Mouse (Mus musculus) right cerebral cortex, adult 18-20 months (tissue): ENCODE measurements at regions not wholly inside any gene's neighbourhood (a gene's known extent, or its start where the extent isn't known, plus 50 kb on each side); places are given as distances from the start of the nearest gene placed in this dataset.
A peak's percentile ranks its signal among the peaks of the same experiment; 100 is the strongest.

Source experiments
- DNase-seq: peaks from one replicate; pipeline ENCODE4 v3.0.0; 2022; ENCODE audit warnings: mixed read lengths

DNA sequence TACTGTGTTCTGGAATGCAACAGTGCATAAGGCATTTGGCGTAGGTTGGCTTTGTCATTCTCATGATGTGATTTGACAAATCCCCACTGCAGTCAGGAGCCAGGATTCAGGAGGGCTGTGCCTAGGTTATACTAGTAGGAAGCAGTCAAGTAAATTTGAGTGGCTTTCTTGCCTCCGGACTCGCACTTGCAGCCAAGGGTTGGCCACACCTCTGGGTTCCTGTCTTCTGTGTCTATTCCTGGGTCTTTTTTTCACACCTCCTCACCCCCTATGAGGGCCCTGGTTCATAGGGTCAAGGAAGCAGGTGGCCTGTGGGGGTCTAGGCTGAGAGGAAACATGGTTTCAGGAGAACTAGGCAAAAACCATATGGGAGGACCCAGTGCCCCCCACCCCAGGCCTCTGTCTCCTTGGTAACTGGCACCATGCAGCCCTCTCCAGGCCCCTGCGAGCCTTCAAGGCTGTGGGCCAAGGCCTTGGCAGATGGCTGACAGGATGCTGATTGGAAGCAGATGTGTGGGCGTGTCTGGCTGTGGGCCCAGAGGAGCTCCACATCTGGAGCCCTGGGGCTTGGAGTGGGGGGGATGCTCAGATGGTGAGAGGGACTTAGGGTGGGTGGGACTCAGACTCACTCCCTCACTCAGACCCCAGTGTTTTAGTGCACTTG, 195.7 kb downstream of the Rgs3 start:
- DNase-seq, result no peak

DNA sequence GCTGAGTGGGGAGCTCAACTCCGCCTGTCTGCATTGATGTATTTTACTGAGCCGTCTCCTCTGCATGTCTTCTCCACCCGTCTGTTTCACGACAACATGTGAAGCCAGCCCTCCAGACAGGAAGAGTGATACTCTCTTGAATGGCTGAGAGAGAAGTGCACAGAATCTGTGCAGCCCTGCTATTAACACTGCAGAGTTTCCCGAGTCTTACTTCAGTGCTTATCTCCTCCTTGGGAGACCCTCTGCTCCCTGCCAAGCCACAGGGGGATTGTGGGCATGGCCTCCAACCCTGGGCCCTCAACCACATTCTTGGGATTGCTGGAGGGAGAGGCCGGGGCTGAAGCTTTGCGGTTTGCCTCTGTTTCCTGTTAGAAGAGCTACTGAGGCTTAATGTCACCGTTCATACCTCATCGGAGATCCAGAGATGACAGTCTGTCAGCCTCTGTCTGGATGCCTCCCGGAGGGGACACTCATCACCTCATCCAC, 197.1 kb downstream of the Rgs3 start:
- no peak for DNase-seq

DNA sequence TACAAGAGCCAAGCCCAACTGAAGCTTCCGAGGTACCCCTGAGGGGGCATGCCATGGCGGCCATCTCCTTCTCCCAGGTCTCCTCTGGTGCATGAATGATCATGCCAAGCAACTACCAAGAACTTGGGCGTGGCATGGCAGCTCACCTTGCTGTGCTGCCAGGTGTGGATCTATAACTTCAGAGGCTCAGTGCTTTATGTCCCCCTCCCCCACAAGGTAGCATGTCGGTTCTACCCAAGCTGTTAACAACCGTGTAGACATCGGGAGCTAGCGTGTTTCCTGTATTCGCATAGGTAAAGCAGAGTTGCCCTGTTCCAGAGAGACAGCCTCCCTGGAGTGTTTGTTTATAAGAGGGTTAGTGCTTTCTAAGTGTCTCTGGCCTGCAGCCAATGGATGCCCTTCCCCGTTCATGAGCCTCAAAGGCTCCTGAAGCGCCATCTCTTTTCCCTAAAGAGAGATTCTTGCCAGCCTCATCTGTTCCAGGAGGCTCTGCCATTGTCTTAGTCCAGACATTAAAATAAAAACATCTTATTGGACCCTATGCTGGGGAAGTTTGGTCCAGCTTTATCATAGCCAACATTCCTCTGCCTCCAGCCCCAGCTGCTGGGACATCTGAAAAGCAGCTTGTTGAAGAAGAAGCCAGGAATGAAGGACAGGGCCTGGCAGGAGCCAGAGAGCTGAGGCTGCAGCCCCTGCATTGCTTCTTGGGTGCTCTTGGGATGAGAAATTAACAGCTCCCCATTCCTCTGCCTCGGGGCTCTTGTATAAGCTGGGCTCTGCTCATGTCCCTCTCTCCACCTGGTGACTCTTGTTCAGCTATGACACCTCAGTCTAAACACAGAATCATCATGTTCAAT, 201.3 kb downstream of the Rgs3 start:
- DNase-seq, result no peak

DNA sequence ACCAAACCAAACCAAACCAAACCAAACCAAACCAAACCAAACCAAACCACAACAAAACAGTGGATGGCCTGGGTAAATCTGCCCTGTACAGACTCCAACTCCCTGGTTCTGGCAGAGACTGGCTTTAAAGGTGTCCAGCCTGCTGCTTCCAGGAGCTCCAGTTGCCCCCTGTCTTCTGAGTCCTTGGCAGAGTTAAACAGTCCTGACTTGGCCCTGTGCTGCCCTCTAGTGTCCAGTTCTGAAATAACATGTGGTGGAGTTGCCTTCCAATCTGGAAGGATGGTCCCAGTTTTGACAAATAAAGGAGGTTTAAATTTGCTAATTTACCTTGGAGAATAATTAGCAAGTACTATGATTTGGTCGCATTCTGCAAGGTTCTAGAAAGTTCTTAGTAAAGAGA, 202.0 kb downstream of the Rgs3 start:
- peak; percentile 75 for DNase-seq

DNA sequence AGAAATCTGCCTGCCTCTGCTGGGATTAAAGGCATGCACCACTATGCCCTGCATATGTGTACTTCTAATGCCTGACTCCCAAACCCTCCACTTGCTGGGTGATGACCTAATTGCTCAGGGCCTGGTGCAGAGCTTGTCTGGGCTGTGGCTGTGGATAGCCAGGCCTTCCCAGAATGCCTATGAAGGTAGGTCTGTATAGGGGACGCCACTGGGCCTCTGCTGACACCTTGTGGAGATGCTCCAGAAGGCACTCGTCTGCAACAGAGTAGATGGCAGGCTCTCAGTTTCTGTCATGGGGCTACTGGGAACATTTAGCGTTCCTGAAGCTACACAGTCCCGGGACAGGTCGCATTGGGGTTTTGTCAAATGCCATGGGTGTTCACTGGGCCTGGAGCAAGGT, 201.4 kb upstream of the Zfp618 start:
- DNase-seq, result peak; percentile 84

DNA sequence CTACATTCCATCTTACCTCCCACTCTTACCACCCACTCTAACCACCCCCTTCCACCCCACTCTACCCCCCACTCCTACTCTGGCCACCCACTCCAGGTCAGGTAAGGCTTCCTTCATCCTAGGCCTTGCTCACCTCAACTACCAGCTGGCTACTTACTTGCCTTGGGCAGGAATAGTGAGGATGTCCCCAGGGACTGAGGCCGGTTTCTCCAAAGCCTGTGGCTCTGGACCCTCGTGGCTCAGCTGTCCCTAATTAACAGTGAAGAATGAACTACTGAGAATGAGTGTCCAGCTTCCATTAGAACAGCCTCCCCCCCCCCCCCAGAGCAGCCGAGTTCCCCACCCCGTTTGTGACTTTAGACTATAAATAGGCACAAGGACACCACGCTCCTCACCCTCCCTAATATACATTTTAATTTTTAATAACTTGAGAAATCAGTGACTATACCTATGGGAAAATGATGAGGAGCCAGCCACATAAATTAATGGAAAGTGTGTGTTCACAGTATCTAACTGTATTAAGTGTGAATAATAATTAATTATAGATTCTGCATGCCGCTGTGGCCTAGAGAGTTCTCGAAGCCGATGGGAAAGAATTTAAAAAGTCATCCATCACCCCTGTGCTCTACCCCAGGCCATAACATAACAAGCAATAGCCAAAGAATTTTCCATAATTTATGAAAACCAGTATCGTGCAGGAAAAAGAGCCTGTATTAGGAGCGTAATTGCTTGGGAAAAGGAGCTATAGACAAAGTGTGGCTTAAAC, 195.7 kb upstream of the Zfp618 start:
- no peak for DNase-seq

DNA sequence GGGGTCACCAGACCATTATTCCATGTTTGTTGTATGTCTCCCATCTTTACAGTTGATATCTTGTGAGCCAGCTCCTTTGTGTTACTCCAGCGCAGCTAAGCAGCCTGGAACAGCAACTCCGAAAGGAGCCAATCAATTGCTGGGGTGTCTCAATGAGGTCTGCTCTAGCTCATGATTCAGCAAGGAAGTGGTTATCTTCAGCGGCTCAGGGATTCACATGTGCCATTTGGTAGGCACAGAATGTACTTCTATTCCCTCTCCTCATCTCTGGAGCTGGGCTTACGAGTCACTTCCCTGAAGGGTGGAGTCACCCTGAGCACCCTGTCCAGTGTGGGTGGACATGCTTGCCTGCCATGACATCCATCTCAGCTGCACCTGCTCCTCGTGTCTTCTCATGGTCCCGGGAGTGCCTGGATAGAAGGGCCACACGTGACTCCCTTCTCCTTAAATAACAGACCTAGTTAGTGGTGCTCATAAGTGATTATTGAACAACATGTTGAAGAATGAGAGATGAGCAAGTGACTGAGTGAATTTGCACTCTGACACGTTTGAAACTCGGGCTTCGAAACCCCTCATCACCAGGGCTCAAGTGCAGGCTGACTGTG, 190.3 kb upstream of the Zfp618 start:
- no peak for DNase-seq

DNA sequence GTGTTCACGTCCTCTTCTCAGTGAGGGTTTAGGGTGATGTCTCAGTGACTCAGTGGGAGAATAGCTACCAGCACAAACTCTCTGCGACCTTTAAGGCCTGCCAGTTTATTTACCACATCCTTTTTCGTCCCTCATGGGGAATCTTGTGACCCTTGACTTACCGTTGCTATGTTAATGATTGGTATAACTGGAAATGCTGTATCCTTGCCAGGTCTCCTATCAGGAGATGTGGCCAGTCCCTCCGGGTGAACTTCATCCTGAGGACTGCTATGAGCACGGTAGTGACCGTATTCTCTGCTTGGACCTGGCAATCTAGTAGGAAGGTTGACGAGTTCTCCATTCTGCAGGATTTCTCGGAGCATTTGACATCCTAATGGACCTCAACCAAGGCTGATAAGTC, 188.5 kb upstream of the Zfp618 start:
- no peak for DNase-seq

DNA sequence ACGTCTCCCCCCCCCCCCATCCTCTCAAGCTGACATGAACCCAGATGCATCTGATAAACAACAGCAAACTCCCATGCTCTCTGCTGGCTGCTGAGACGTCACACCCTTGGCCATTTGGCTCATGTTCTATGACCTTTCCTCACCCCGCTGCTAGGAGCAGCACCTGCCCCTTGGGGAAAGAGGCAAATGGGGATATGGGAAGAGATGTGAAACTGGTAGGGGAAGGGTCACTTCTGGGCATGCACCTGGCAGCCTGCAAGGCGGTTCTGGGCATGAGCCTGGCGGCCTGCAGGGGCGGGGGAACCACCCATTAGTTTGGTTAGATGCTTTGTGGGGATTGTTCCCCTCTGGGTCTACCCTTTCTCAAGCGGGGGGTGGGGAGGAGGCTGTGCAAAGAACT, 187.9 kb upstream of the Zfp618 start:
- no peak for DNase-seq

DNA sequence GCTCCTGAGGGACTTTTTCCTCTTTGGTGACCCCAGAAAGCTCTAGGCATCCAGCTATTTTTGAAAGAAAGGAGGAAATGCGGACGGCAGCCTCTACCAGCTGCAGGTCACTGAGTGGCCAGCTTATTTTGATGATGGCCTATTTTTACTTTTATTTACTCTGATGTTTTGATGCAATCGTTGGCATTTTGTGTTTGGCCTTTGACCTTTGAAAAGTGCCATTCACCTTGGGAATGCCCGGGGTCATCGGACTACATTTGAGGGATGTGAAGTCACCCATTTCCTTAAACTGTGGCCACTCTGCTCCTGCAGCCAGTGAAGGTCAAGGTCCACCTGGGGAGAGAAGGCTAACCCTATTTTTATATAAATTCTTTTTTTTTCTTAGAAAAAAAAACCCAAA, 186.8 kb upstream of the Zfp618 start:
- DNase-seq, result no peak

DNA sequence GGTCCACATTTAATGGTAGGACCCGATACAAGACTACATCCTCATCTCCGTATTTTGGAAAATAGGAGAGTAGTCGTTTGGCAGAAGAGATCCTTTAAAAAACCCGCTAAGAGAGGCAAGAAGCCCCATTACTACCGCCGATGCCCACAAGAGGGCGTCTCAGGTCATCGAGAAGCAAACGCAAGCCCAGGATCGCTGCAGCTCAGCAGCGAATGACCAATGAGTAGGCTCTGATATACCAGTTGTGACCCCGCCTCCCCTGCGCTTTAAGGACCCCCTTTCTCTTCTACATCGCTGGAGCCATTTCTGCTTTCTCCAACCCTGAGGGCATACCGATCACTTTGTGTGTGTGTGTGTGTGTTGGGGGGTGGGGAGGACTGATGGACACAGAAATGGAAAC, 185.0 kb upstream of the Zfp618 start:
- DNase-seq, result peak; percentile 89

DNA sequence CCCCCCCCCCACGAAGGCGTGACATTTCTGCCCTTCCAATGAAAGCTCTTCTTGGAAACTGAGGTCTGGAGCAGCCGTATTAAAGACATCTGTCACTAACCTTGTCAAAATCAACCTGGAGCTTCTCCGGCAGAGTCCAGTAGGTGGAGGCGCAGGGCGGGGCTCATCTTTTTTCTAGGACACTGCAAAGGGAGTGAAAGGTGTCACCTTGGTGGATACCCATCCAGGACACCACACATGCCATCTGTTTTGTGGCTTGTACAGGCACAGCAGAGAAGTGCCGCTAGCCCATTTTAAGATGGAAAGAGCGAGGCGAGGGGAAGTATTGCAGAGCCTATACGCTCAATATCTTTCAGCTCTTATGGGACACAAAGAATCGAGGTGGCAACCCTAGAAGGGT, 184.5 kb upstream of the Zfp618 start:
- DNase-seq, result no peak

DNA sequence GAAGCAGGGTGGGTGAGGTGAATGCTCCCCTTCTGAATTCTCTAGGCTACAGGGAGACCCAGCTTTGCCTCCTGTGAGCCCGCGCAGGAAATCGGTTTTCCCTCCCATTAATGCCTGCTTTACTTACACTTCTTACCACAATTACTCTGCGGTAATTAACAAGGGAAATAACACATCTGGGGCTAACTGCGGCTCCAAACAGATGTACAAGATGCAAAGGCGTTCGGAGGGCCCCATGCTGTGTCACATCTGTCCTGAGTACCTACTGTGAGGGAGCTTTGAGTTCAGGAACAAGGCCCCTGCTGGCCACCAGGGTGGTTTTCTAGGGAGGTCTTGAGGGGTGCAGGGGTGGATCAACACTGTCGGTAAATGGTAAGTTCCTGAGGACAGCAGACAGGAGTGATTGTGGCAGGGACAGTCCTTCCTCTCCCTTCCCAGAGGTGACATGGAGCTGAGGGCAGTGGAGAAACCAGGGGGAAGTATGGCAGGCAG, 184.0 kb upstream of the Zfp618 start:
- no peak for DNase-seq

DNA sequence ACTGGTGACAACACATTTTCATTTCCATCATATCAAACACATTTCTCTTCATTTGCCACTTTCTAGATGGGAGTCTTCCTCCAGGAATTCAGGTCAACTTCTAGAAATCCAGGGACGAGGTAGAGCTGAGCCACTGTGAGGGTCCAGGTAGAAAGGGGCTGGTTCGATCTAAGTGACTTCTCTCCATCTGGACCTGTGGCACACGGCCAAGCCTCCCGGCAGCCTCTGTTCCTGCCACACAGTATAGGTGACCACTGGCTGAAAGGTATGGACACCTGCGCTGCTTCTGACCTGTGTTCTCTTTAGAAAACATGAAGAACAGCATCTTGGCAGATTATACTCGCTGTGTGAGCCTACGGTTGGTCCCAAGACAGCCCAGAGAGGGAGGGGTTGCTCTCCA, 179.7 kb upstream of the Zfp618 start:
- DNase-seq, result no peak

DNA sequence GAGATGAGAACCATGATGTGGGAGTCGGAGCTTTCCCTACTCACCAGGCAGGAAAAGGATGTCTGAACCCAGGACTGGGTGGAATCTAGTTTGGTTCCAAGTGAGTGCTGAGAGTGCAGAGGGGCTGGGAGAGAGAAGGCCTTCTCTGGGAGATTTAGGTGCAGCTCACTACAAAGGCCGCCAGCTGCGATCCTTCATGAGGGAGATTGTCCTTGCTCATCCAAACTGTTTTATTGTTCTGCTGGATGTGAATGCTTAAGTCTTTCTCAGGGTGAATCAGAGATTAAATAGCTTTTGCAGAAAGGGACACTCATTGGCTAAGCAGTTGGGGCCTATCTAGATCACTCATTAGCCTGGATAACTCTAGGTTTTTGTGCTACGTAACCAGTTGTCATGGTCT, 175.7 kb upstream of the Zfp618 start:
- DNase-seq, result no peak

DNA sequence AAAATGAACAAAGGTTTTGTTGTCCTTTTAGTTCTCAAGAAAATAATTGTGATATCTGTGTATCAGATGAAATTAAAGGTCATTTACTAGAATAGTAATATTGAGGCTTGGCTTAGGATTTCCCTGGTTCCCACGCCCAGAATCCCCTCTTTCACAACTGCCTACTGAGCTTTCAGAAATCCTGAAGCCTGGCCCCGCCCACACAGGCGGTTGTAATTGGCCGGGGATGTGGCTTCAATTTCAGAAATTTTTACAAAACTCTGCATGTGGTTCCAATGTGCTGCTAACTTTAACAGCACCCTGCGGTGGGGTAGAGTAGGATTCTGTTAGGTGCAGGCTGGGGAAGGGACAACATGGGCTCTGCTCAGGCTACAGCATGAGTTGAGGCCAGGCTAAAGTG, 171.8 kb upstream of the Zfp618 start:
- DNase-seq, result no peak

DNA sequence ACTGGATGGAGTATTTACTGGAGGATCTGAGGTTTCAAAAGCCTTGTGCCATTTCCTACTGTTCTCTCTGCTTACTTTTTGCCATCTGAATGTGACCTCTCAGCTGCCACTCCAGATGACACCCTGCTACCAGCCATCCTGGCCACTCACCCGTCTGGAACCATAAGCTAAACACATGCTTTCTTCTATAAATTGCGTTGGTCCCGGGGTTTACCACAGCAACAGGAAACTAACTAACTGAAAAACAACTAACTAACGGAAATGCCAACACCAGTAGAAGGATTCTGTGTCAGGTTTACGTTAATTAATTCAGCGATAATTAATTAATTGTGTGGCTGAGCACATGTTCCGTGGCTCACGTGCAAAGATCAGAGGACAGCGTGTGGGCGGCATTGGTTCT, 169.8 kb upstream of the Zfp618 start:
- DNase-seq, result no peak

DNA sequence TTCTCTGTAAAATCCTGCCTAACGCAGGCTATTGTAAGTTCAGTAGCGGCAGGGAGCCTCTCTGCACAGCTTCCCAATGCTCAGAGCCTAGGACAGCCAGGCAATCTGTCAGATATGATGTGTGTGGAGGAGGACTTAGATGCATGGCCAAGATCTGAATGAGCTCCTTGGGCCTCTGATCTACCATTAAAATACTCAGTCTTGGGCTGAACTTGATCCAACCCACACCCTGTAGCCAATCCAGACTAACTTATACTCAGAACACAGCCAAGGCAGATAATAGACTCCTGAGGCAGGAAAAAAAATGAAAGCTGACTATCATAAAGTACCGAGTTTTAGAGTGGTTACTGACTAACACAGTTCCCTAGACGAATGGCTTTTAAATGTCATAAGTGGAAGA, 165.4 kb upstream of the Zfp618 start:
- DNase-seq, result no peak

DNA sequence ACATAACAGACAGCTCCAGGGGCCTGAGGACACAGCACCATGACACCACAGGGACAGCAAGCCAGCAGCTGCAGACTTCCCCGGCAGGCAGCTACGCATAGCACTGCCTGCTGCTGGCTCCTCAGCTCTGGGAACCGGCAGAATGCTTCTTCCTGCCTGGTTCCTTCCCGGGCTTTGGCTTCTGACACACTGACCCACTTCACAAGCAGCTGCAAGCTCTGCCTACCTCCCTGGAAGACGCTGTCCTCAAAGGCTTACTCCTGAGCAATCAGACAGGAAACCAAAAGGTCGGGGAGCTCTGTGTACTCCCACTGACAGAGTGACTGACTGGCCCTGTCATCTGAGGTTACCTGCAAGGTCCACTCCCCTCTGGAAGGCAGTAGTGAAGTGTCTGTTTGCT, 159.5 kb upstream of the Zfp618 start:
- DNase-seq, result peak; percentile 5

DNA sequence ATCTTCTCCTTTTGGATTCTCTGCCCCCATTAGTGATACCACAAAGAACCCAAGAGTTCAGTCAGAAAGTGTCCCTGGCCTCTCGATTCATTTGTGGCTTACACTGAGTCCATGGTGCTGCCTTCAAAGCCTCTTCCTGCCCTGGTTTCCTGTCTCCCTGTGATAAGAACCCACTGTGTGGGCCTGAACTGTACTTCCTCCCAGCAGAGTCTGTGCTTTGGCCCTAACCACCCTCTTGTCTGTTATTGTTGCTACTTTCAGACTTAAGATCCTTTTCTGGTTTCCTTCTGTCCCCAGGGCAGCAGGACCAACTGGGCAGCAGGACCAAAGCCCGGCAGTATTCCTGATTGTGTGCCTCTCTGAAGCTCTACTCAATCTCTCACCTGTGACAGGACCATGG, 158.6 kb upstream of the Zfp618 start:
- DNase-seq, result no peak

DNA sequence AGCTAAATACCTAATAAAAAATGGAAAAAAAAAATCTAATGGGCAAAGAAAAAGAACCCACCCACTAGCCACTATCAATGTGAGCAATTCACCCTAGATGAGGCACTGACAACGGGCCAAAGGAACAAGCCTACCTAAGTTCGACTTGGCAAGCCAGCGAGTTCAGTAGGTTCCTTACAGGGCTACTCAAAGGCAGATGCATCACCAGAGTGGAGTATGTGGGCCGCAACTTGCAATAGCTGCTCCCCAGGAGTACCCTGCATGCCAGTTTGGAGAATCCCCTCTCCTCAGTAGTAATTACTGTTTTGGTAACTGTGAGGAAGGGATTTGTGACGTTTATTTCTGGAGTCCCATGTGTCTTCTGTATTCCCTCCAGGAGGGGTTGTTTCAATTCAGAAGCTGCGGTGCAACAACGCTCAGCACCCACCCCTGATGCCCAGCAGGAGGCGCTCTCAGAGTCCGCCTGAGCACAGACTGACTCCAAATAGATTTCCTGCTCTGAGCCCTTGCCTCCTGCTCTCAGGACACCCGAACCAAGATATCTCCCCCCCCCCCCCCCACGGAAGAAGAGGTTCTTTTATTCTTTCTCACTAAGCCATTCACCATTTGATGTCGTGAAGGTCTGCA, 157.3 kb upstream of the Zfp618 start:
- DNase-seq, result no peak

DNA sequence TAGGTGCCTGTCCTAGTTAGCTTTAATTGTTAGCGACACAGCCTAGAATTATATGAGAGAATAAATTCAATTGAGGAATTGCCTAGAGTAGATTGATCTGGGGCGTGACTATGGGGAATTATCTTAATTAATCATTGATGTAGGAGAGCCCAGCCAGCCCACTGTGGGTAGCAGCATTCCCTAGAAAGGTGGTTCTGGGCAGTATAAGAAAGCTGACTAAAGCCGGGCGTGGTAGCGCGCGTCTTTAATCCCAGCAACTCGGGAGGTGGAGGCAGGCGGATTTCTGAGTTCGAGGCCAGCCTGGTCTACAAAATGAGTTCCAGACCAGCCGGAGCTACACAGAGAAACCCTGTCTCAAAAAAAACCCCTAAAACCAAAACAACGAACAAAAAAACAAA, 156.8 kb upstream of the Zfp618 start:
- no peak for DNase-seq

DNA sequence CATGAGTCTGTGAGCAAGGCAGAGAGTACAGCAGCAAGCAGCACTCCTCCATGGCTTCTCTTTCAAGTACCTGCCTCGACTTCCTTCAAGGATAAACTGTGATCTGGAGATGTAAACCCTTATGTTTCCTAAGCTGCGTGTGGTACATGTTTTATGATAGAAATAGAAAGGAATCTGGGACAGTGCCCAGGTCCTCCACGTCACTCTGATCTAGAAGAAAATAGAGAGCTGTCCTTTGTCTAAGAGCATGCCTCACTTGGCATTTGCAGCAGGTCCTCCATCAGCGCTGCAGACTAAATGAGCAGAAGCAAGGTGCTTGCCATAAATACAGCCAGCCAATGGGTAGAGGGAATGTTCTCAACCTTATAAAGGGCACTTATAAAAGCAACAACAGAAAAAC, 156.3 kb upstream of the Zfp618 start:
- DNase-seq, result no peak
